In the genomic region with DNA sequence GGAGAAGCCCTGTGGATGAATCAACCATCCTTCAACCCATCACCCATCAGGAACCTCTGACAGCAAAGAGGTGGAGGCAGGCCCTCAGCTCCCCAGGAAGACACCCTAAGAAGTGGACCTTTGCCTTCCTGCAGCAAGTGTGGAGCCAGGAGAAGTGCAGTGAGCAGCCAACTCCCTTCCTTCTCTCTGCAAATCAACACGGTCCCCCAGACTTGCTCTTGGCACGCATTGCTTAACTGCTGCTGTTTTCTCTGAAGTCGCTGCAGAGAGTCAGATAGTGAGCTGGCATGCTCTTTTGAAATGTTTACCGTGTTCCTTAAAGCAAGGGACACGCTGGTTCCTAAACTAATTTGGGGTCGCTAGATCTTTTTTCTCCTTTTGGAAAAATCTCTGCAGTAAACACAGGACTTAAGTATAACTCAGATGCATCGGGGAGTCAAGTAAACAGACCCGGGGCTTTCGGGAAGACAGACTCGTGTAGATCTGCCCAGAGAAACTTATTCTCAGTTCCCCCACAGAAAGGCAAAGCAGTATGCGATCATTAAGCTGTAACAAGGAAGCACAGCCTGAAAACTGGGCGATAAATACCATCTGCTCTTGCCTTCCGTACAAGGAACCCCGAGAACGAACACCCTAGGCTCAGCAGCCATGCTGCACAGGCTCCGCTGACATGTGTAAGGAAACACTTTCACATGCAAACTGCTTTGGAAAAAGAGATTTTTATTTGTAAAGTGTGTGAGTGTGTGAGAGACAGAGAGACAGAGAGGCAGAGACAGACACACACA, we compare ENCODE assay signal across 11 mouse cellular contexts.
A peak's percentile ranks its signal among the peaks of the same experiment; 100 is the strongest.
DNase-seq lines count a peak whose midpoint lies in the region; ATAC-seq and TF ChIP-seq lines count a peak whose summit lies in the region.
"Had no signal": no experiment of that assay in that cellular context is flagged by ENCODE, and none has a peak within 500 bp of the region (broad histone marks: within the 10 kb centered on the region; RNA-seq: fewer than 3 reads in every experiment).

No protein-coding gene starts in this region.

- H3K9ac ChIP-seq in lung, postnatal 0 days (replicated peaks; ENCODE audit: low read depth) = no peak overlapping the region
- H3K9ac ChIP-seq in intestine, embryonic 15.5 days = no peak overlapping the region
- H3K9ac ChIP-seq in stomach, embryonic 14.5 days (replicated peaks; ENCODE audit: low read depth, low read length) = no peak overlapping the region
- H3K9ac ChIP-seq: embryonic facial prominence, embryonic 15.5 days had no signal

- no peak overlapping the region for H3K4me3 ChIP-seq in lung, postnatal 0 days (ENCODE audit: low read depth, low read length)
- H3K4me3 ChIP-seq in intestine, embryonic 15.5 days (replicated peaks) = no peak overlapping the region
- H3K4me3 ChIP-seq in stomach, embryonic 14.5 days (ENCODE audit: low read depth, low read length) = no peak overlapping the region
- H3K4me3 ChIP-seq: embryonic facial prominence, embryonic 15.5 days; heart, adult 2 months; megakaryocyte, embryonic 14.5 days had no signal

- DNase-seq in frontal cortex, postnatal 36 days (ENCODE audit: low spot score in 2 of 2) = peak; percentile 19 to 31
- DNase-seq in frontal cortex, postnatal 10 days (ENCODE audit: low spot score in 2 of 2) = no peak
- peak; percentile 20 for DNase-seq in lung, postnatal 0 days (ENCODE audit: low spot score)
- DNase-seq in lung, adult 18-20 months = no peak
- no peak for DNase-seq in urinary bladder, adult 2 months (ENCODE audit: low spot score)
- no peak for DNase-seq in adrenal gland, postnatal 14 days

- 0 out of 2 replicates have a peak overlapping the region, but pooled peaks have one; percentile 5 for H3K4me2 ChIP-seq in lung, postnatal 0 days (replicated peaks; ENCODE audit: low read depth, low read length)
- peak overlapping the region; percentile 36 for H3K4me2 ChIP-seq in intestine, embryonic 15.5 days (replicated peaks)
- H3K4me2 ChIP-seq in stomach, embryonic 14.5 days (replicated peaks; ENCODE audit: low read depth, low read length) = peak overlapping the region; percentile 25; the same call in 1 of the 2 replicates
- H3K4me2 ChIP-seq: embryonic facial prominence, embryonic 15.5 days had no signal

- no peak for TF ChIP-seq EP300 in lung, postnatal 0 days (IDR thresholded peaks at IDR 0.05)

- no peaks in the 10 kb centered on the region for H3K27me3 ChIP-seq in lung, postnatal 0 days (replicated peaks; ENCODE audit: insufficient read depth, low read length)
- H3K27me3 ChIP-seq in intestine, embryonic 15.5 days (replicated peaks) = no peaks in the 10 kb centered on the region
- no peaks in the 10 kb centered on the region for H3K27me3 ChIP-seq in stomach, embryonic 14.5 days (ENCODE audit: control insufficient read depth, insufficient read depth, low read length)

- no peak overlapping the region for H3K27ac ChIP-seq in lung, postnatal 0 days (ENCODE audit: low read length)
- no peak overlapping the region for H3K27ac ChIP-seq in intestine, embryonic 15.5 days
- no peak overlapping the region; the same call in 1 of the 2 replicates for H3K27ac ChIP-seq in stomach, embryonic 14.5 days (ENCODE audit: low read length)
- H3K27ac ChIP-seq: embryonic facial prominence, embryonic 15.5 days; heart, adult 2 months had no signal

- no peaks in the 10 kb centered on the region for H3K36me3 ChIP-seq in lung, postnatal 0 days (ENCODE audit: insufficient read depth, low read length)
- no peaks in the 10 kb centered on the region for H3K36me3 ChIP-seq in intestine, embryonic 15.5 days
- H3K36me3 ChIP-seq in stomach, embryonic 14.5 days (ENCODE audit: control insufficient read depth, insufficient read depth, low read length) = no peaks in the 10 kb centered on the region
- H3K36me3 ChIP-seq: embryonic facial prominence, embryonic 15.5 days had no signal

- TF ChIP-seq CTCF in lung, postnatal 0 days (IDR thresholded peaks at IDR 0.05) = no peak

- H3K9me3 ChIP-seq in lung, postnatal 0 days (ENCODE audit: low read length) = no peaks in the 10 kb centered on the region
- H3K9me3 ChIP-seq in intestine, embryonic 15.5 days = no peaks in the 10 kb centered on the region
- H3K9me3 ChIP-seq in stomach, embryonic 14.5 days (ENCODE audit: control insufficient read depth, low read depth, low read length) = no peaks in the 10 kb centered on the region
- H3K9me3 ChIP-seq: embryonic facial prominence, embryonic 15.5 days had no signal

- H3K4me1 ChIP-seq in lung, postnatal 0 days (ENCODE audit: insufficient read depth, low read depth, low read length) = no peaks in the 10 kb centered on the region
- peaks cover 5% of the 10 kb centered on the region; the same call in 1 of the 2 replicates for H3K4me1 ChIP-seq in intestine, embryonic 15.5 days (replicated peaks)
- 0 out of 2 replicates have a peak, but pooled peaks cover 4% of the 10 kb centered on the region for H3K4me1 ChIP-seq in stomach, embryonic 14.5 days (ENCODE audit: control insufficient read depth, insufficient read depth, low read length)
- H3K4me1 ChIP-seq: embryonic facial prominence, embryonic 15.5 days; megakaryocyte, embryonic 14.5 days had no signal

- 38% methylated on average over 16 of the region's 16 CpGs for WGBS in lung, postnatal 0 days
- 38% methylated on average over 16 of the region's 16 CpGs for WGBS in intestine, embryonic 15.5 days
- 39% methylated on average over 16 of the region's 16 CpGs for WGBS in stomach, embryonic 14.5 days

- no peak for ATAC-seq in lung, postnatal 0 days
- no peak for ATAC-seq in intestine, embryonic 15.5 days
- no peak for ATAC-seq in stomach, embryonic 14.5 days (ENCODE audit: insufficient number of reproducible peaks, insufficient read depth, low FRiP score, low read depth)

Comparison
In these comparisons a context has a peak if more than half of its experiments do, and no peak if none do; other contexts are left out.
1. DNase-seq: peak in frontal cortex, postnatal 36 days (2 of 2) and lung, postnatal 0 days (single experiment); none in frontal cortex, postnatal 10 days (0 of 2), lung, adult 18-20 months (0 of 2), urinary bladder, adult 2 months (single experiment) and adrenal gland, postnatal 14 days (single experiment).
2. Peak in every context shown above with its lines, with median percentiles within 50 percentile points of each other: H3K4me2 ChIP-seq.